Mouse (Mus musculus): ENCODE measurements at regions not wholly inside any gene's neighbourhood (a gene's known extent, or its start where the extent isn't known, plus 50 kb on each side); places are given as distances from the start of the nearest gene placed in this dataset.

- no peak for DNase-seq (ENCODE audit: low spot score in 2 of 2)
These were observed 179.6 kb downstream of the Sp3 start for GRCm38 (mm10) chr2:72800696-72801095.

- DNase-seq (ENCODE audit: low spot score in 2 of 2) = no peak
These were observed 166.8 kb downstream of the Sp3 start for GRCm38 (mm10) chr2:72813282-72813974.

- no peak for DNase-seq (ENCODE audit: low spot score in 2 of 2)
These were observed 155.0 kb downstream of the Sp3 start for GRCm38 (mm10) chr2:72825251-72825650.

GRCm38 (mm10) chr2:72829139-72829538, 151.1 kb downstream of the Sp3 start:
- DNase-seq (ENCODE audit: low spot score in 2 of 2) = no peak

GRCm38 (mm10) chr2:72832770-72833169, 147.5 kb downstream of the Sp3 start:
- DNase-seq (ENCODE audit: low spot score in 2 of 2) = no peak

- no peak for DNase-seq (ENCODE audit: low spot score in 2 of 2)
These were observed 142.0 kb downstream of the Sp3 start for GRCm38 (mm10) chr2:72838085-72838727.

GRCm38 (mm10) chr2:72839673-72840072, 140.6 kb downstream of the Sp3 start:
- DNase-seq (ENCODE audit: low spot score in 2 of 2) = no peak

GRCm38 (mm10) chr2:72841367-72841766, 138.9 kb downstream of the Sp3 start:
- no peak for DNase-seq (ENCODE audit: low spot score in 2 of 2)

GRCm38 (mm10) chr2:72843610-72844009, 136.6 kb downstream of the Sp3 start:
- no peak for DNase-seq (ENCODE audit: low spot score in 2 of 2)

GRCm38 (mm10) chr2:72849441-72850192, 130.6 kb downstream of the Sp3 start:
- DNase-seq (ENCODE audit: low spot score in 2 of 2) = no peak

GRCm38 (mm10) chr2:72852509-72852908, 127.7 kb downstream of the Sp3 start:
- no peak for DNase-seq (ENCODE audit: low spot score in 2 of 2)

GRCm38 (mm10) chr2:72855276-72855970, 124.8 kb downstream of the Sp3 start:
- DNase-seq (ENCODE audit: low spot score in 2 of 2) = no peak

- DNase-seq (ENCODE audit: low spot score in 2 of 2) = no peak
These were observed 124.1 kb downstream of the Sp3 start for GRCm38 (mm10) chr2:72855971-72856755.

GRCm38 (mm10) chr2:72857377-72857776, 122.9 kb downstream of the Sp3 start:
- DNase-seq (ENCODE audit: low spot score in 2 of 2) = no peak

GRCm38 (mm10) chr2:72865462-72866365, 114.5 kb downstream of the Sp3 start:
- no peak for DNase-seq (ENCODE audit: low spot score in 2 of 2)

- no peak for DNase-seq (ENCODE audit: low spot score in 2 of 2)
These were observed 113.9 kb downstream of the Sp3 start for GRCm38 (mm10) chr2:72866366-72866688.

- no peak for DNase-seq (ENCODE audit: low spot score in 2 of 2)
These were observed 112.1 kb downstream of the Sp3 start for GRCm38 (mm10) chr2:72868173-72868572.

- DNase-seq (ENCODE audit: low spot score in 2 of 2) = peak in 1 of 2 experiments; percentile 61
These were observed 108.4 kb downstream of the Sp3 start for GRCm38 (mm10) chr2:72871836-72872235.

GRCm38 (mm10) chr2:72873948-72874347, 106.3 kb downstream of the Sp3 start:
- DNase-seq (ENCODE audit: low spot score in 2 of 2) = no peak

GRCm38 (mm10) chr2:72874533-72874932, 105.7 kb downstream of the Sp3 start:
- DNase-seq (ENCODE audit: low spot score in 2 of 2) = no peak

Measured in gastrocnemius, postnatal 4 days (tissue).